Mouse (Mus musculus): ENCODE data around the gene Them7.

The Them7 gene

GRCm38 (mm10) chr2:105311414-105311813 is 87.3 kb downstream of the Them7 start:
- peak; percentile 8 for DNase-seq (ENCODE audit: low read depth)

GRCm38 (mm10) chr2:105311991-105312390 is 87.9 kb downstream of the Them7 start:
- DNase-seq (ENCODE audit: low read depth), result no peak

DNA sequence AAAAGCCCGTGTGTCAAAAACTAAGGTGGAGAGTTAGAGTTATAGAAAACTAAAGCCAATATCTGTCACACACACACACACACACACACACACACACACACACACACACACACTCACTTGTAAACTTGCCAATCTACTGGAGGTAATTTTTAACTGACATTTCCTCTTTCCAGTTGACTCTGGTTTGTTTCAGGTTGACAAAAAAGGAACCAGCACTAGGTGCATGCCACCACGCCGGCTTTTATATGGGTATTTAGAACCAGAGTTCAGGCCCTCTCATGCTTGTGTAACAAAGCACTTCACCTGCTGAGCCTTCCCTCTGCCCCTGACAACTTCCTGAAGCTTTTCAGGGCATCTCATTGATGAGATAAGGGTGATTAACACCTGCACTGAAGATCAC is 89.0 kb downstream of the Them7 start:
- DNase-seq (ENCODE audit: low read depth), result no peak

DNA sequence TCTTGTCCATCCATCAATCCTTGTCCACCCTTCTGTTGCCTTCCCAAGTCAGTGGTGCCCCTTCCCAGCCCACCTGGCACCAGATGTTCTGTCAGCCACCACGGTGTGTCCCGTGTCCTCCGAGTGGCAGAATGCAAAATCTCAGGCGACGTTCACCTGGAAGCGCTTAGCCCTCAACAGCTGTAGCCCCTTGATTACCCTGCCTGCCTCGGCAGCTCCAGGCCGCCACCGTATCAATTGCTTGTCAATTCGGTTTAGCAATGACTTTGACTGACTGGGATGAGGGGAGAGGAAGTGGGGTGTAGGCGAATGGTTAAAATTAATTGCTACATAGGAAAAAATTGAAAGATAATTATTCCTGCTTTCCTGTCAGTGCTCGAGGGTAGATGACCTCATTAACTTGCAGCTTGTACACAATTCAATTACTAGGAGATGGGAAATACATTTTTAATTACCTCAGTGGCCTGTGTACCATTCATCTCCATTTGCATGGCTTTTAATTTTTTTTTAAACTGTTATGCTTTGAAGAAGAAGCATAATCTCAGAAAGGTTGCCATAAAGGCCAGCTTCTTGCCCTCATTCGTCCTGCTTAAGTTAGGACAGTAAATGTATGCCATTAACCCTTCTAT is 93.5 kb downstream of the Them7 start:
- no peak for DNase-seq (ENCODE audit: low read depth)

GRCm38 (mm10) chr2:105326067-105326466 is 101.9 kb downstream of the Them7 start:
- DNase-seq (ENCODE audit: low read depth), result no peak

DNA sequence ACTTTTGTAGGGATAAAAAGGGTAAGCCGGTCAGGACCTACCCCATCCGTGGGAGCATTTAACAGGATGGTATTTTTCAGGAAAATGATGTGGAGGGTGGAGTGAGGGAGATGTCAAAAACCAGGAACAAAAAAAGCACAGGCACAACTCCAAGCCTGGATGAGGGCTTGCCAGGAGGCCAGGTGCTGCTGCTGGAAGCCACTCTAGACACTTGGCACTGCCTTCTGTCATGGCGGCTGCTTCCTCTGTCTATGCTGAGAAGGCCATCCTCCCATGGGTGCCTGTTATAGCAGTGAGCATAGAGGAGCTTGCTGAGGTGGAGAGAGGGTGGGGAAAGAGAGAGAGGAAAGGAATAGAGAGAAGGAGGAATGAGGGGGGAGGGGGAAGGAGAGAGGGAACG is 105.9 kb downstream of the Them7 start:
- no peak for DNase-seq (ENCODE audit: low read depth)

DNA sequence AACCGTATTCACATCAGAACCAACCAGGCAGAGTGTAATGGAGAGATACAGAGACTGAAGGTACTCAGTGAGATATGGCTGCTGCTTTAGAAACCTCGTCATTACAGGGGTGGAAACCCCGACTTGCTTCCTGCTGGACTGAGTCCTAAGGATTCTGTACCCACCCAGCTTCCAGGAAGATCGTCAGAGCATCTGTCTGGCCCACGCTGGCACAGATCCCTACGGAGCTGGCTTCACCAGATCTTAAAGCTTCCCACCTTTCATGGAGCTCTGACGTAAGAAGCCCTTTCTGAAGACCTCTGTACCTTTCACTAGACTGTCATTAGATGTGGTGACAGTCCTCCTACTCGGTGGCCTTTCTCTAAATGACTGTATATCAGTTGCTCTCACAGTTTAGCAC is 109.0 kb downstream of the Them7 start:
- no peak for DNase-seq (ENCODE audit: low read depth)

- peak; percentile 68 for DNase-seq (ENCODE audit: low read depth)
These were observed 110.0 kb downstream of the Them7 start for GRCm38 (mm10) chr2:105333976-105334713.

DNA sequence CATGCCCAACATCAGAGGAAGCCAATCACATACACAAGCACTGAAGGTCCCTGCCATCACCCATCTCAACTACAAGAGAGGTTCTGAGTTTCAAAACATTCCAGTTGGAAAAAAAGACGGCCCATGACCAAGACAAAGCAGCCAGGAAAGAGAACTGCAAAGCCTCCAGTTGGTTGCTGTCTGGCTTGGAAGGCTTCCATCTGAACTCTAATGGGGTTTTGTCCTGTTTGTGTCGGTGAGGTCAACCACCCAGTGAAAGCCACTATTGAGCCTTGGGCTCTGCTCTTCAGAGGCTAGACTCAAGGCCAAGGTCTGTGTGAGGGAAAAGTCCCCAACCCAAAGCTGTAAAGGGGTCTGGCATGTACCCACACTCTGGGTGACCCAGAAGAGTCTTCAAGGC is 111.5 kb downstream of the Them7 start:
- no peak for DNase-seq (ENCODE audit: low read depth)

DNA sequence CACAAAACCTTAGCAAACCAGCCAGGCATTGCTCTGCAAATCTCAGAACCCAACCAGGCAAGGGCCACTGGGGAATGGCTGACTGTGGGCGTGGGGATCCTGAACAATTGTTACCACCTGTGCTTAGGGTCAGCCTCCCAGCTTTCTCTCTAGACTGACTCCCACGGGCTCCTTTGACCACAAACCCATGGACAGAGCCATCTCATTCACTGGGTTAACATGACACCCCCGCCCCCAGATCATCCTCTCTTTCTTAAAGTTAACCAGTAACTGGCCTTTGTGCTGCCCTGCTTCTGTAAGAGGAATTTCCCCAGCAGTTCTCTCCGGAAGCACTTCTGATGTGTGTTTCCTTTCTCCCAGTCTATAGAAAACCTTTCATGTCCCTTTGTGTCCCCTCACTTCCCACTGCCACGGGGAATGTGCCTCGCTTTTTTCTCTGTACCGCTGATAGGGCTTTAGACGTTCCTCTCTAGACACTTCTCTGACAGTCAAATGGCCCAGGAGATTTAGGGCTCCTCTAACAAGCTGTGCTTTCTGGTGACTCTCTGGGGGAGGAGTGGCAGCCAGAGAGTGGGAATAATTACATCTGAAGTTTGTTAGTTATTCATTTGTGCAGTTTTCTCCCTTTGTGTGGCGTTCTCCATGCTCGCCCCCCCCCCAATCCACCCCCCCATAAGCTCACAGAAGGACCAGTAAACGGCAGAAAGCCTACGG is 112.4 kb downstream of the Them7 start:
- DNase-seq (ENCODE audit: low read depth), result no peak

GRCm38 (mm10) chr2:105337171-105337875 is 113.2 kb downstream of the Them7 start:
- no peak for DNase-seq (ENCODE audit: low read depth)

- DNase-seq (ENCODE audit: low read depth), result peak; percentile 28
These were observed 115.9 kb downstream of the Them7 start for GRCm38 (mm10) chr2:105339993-105340392.

- no peak for DNase-seq (ENCODE audit: low read depth)
These were observed 124.8 kb downstream of the Them7 start for GRCm38 (mm10) chr2:105348886-105349285.

GRCm38 (mm10) chr2:105356791-105357190 is 132.7 kb downstream of the Them7 start:
- DNase-seq (ENCODE audit: low read depth), result no peak

GRCm38 (mm10) chr2:105358040-105358439 is 133.9 kb downstream of the Them7 start:
- DNase-seq (ENCODE audit: low read depth), result no peak

- DNase-seq (ENCODE audit: low read depth), result peak; percentile 16
These were observed 143.5 kb downstream of the Them7 start for GRCm38 (mm10) chr2:105367623-105368022.

DNA sequence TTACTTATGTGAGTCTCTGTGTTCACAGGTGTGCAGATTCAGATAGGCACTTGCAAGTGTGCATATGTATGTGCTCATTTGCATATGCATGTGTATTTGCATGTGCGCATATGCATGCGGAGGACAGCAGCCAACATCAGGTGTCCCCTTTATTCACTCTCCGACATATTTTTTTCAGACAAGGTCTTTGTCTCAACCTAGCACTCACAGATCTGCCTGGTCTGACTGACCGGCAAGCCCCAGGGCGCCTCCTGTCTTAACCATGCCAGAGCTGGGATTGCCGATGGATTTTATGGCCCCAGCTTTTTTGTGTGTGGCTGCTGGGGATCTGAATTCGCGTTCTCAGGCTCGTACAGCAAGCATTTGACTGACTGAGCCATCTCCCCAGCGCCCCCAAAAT is 146.1 kb downstream of the Them7 start:
- no peak for DNase-seq (ENCODE audit: low read depth)

GRCm38 (mm10) chr2:105370698-105371097 is 146.6 kb downstream of the Them7 start:
- no peak for DNase-seq (ENCODE audit: low read depth)

GRCm38 (mm10) chr2:105372156-105372555 is 148.0 kb downstream of the Them7 start:
- no peak for DNase-seq (ENCODE audit: low read depth)

DNA sequence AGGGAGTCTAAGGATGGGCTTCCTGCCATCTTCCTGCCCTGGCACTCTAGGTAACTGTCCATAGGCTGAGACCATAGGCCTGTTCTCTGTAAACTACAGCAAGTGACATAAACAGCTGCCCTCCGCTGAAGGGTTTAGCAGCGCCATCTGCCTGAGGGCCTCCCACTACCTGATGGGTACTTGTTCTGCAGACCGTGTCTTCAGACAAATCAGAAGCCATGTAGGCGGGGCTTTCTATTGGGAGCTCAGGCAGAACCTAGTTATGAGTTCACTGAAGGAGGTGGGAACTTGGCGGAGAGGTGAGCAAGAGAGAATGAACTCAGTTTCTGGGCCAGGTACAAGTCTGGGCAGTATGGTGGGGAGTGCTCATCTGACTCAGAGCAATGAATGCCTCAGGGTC is 148.6 kb downstream of the Them7 start:
- no peak for DNase-seq (ENCODE audit: low read depth)

- DNase-seq (ENCODE audit: low read depth), result no peak
These were observed 149.5 kb downstream of the Them7 start for GRCm38 (mm10) chr2:105373658-105374057.

- no peak for DNase-seq (ENCODE audit: low read depth)
These were observed 151.1 kb downstream of the Them7 start for GRCm38 (mm10) chr2:105375261-105375660.

GRCm38 (mm10) chr2:105375705-105376104 is 151.6 kb downstream of the Them7 start:
- DNase-seq (ENCODE audit: low read depth), result no peak
